Mouse (Mus musculus) spleen, postnatal 36 days (tissue): ENCODE measurements at regions not wholly inside any gene's neighbourhood (a gene's known extent, or its start where the extent isn't known, plus 50 kb on each side); places are given as distances from the start of the nearest gene placed in this dataset.

Experiments
- DNase-seq, 2 experiments: peaks; one replicate each; pipeline ENCODE4 v3.0.0; 2022; ENCODE audit warnings: low spot score in 2 of 2, mixed read lengths in 1 of 2

GRCm38 (mm10) chr9:101552789-101553188 is 301.2 kb upstream of the Ppp2r3a start:
- DNase-seq: peak; percentile 10 to 25

- no peak for DNase-seq
These were observed 299.7 kb upstream of the Ppp2r3a start for GRCm38 (mm10) chr9:101551256-101551655.

- no peak for DNase-seq
These were observed 294.7 kb upstream of the Ppp2r3a start for GRCm38 (mm10) chr9:101546213-101546832.

- DNase-seq: no peak
These were observed 266.5 kb upstream of the Ppp2r3a start for GRCm38 (mm10) chr9:101518137-101518536.

GRCm38 (mm10) chr9:101510807-101511206 is 259.2 kb upstream of the Ppp2r3a start:
- no peak for DNase-seq

- no peak for DNase-seq
These were observed 257.6 kb upstream of the Ppp2r3a start for GRCm38 (mm10) chr9:101509196-101509595.

- no peak for DNase-seq
These were observed 255.6 kb upstream of the Ppp2r3a start for GRCm38 (mm10) chr9:101507023-101507690.

- no peak for DNase-seq
These were observed 250.3 kb upstream of the Ppp2r3a start for GRCm38 (mm10) chr9:101501706-101502465.

- DNase-seq: no peak
These were observed 249.4 kb upstream of the Ppp2r3a start for GRCm38 (mm10) chr9:101501036-101501435.

GRCm38 (mm10) chr9:101498721-101499120 is 247.1 kb upstream of the Ppp2r3a start:
- DNase-seq: no peak

- DNase-seq: no peak
These were observed 244.2 kb upstream of the Ppp2r3a start for GRCm38 (mm10) chr9:101495768-101496167.

- no peak for DNase-seq
These were observed 237.4 kb upstream of the Ppp2r3a start for GRCm38 (mm10) chr9:101489013-101489412.

GRCm38 (mm10) chr9:101476223-101476622 is 224.6 kb upstream of the Ppp2r3a start:
- DNase-seq: no peak

- no peak for DNase-seq
These were observed 221.5 kb upstream of the Ppp2r3a start for GRCm38 (mm10) chr9:101473074-101473461.

GRCm38 (mm10) chr9:101472101-101473073 is 220.8 kb upstream of the Ppp2r3a start:
- no peak for DNase-seq

GRCm38 (mm10) chr9:101471665-101472064 is 220.1 kb upstream of the Ppp2r3a start:
- DNase-seq: no peak

- no peak for DNase-seq
These were observed 218.2 kb upstream of the Ppp2r3a start for GRCm38 (mm10) chr9:101469756-101470155.

- DNase-seq: no peak
These were observed 213.3 kb upstream of the Ppp2r3a start for GRCm38 (mm10) chr9:101464727-101465427.

GRCm38 (mm10) chr9:101458947-101459627 is 207.5 kb upstream of the Ppp2r3a start:
- DNase-seq: no peak

GRCm38 (mm10) chr9:101458306-101458946 is 206.8 kb upstream of the Ppp2r3a start:
- DNase-seq: no peak
